ENCODE assay signal across 12 mouse cellular contexts in genomic region chr1:40230336-40230735, GRCm38 (mm10). TPM values are rescaled to one million over a fixed set of nuclear protein-coding genes. Genes with fewer than 3 reads are reported as not detected.
DNase-seq lines count a peak whose midpoint lies in the region; ATAC-seq lines count a peak whose summit lies in the region.
"Had no signal": no experiment of that assay in that cellular context is flagged by ENCODE, and none has a peak within 500 bp of the region (broad histone marks: within the 10 kb centered on the region; RNA-seq: fewer than 3 reads in every experiment).

No protein-coding gene starts in this region.

- H3K4me2 ChIP-seq in lung, embryonic 15.5 days = no peak overlapping the region
- H3K4me2 ChIP-seq in liver, embryonic 12.5 days = peak overlapping the region; percentile 52
- H3K4me2 ChIP-seq in stomach, embryonic 14.5 days (replicated peaks; ENCODE audit: low read depth, low read length) = no peak overlapping the region

- H3K27me3 ChIP-seq in lung, embryonic 15.5 days = no peaks in the 10 kb centered on the region
- no peaks in the 10 kb centered on the region for H3K27me3 ChIP-seq in liver, embryonic 12.5 days (replicated peaks)
- H3K27me3 ChIP-seq in stomach, embryonic 14.5 days (ENCODE audit: control insufficient read depth, insufficient read depth, low read length) = no peaks in the 10 kb centered on the region

- 44% methylated on average over 7 of the region's 7 CpGs for WGBS in lung, embryonic 15.5 days
- 22% methylated on average over 7 of the region's 7 CpGs for WGBS in liver, embryonic 12.5 days (ENCODE audit: insufficient replicate concordance)
- WGBS in stomach, embryonic 14.5 days = 65% methylated on average over 7 of the region's 7 CpGs

- no peak for DNase-seq in lung, postnatal 4 days
- DNase-seq in c-Kit-positive CD71-positive TER-119-positive erythroid progenitor cells, embryonic 14.5 days (ENCODE audit: low spot score) = peak; percentile 65
- DNase-seq in kidney, adult 18-20 months = no peak
- DNase-seq in adrenal gland, adult (ENCODE audit: inconsistent age in 2 of 2, low spot score in 1 of 2) = no peak
- no peak for DNase-seq in adrenal gland, postnatal 10 days
- DNase-seq: cerebellum, postnatal 25 days; right cerebral cortex, postnatal 14 days; thymus, postnatal 25 days had no signal

- no peak overlapping the region for H3K4me3 ChIP-seq in lung, embryonic 15.5 days
- no peak overlapping the region for H3K4me3 ChIP-seq in liver, embryonic 12.5 days
- H3K4me3 ChIP-seq in stomach, embryonic 14.5 days (ENCODE audit: low read depth, low read length) = no peak overlapping the region
- H3K4me3 ChIP-seq: heart, adult 2 months had no signal

- ATAC-seq in lung, embryonic 15.5 days (ENCODE audit: borderline replicate concordance, extremely low read depth, low FRiP score, low TSS enrichment) = peak; percentile 56; the same call in 1 of the 2 replicates
- peak; percentile 99 for ATAC-seq in liver, embryonic 12.5 days
- 0 out of 2 replicates have a peak, but pooled peaks have one; percentile 30 for ATAC-seq in stomach, embryonic 14.5 days (ENCODE audit: insufficient number of reproducible peaks, insufficient read depth, low FRiP score, low read depth)

- H3K9me3 ChIP-seq in lung, embryonic 15.5 days = no peaks in the 10 kb centered on the region
- no peaks in the 10 kb centered on the region for H3K9me3 ChIP-seq in liver, embryonic 12.5 days (replicated peaks)
- no peaks in the 10 kb centered on the region for H3K9me3 ChIP-seq in stomach, embryonic 14.5 days (ENCODE audit: control insufficient read depth, low read depth, low read length)

- peaks cover 25% of the 10 kb centered on the region for H3K4me1 ChIP-seq in lung, embryonic 15.5 days
- peaks cover 51% of the 10 kb centered on the region for H3K4me1 ChIP-seq in liver, embryonic 12.5 days
- peaks cover 20% of the 10 kb centered on the region for H3K4me1 ChIP-seq in stomach, embryonic 14.5 days (ENCODE audit: control insufficient read depth, insufficient read depth, low read length)

- no peaks in the 10 kb centered on the region for H3K36me3 ChIP-seq in lung, embryonic 15.5 days
- H3K36me3 ChIP-seq in liver, embryonic 12.5 days = no peaks in the 10 kb centered on the region
- no peaks in the 10 kb centered on the region for H3K36me3 ChIP-seq in stomach, embryonic 14.5 days (ENCODE audit: control insufficient read depth, insufficient read depth, low read length)

- no peak overlapping the region for H3K27ac ChIP-seq in lung, embryonic 15.5 days
- peak overlapping the region; percentile 88 for H3K27ac ChIP-seq in liver, embryonic 12.5 days
- H3K27ac ChIP-seq in stomach, embryonic 14.5 days (ENCODE audit: low read length) = no peak overlapping the region

- H3K9ac ChIP-seq in lung, embryonic 15.5 days = no peak overlapping the region
- peak overlapping the region; percentile 38 for H3K9ac ChIP-seq in liver, embryonic 12.5 days
- H3K9ac ChIP-seq in stomach, embryonic 14.5 days (replicated peaks; ENCODE audit: low read depth, low read length) = no peak overlapping the region

RNA-seq across cellular contexts. Expression of gene Il1r1, which starts 5.5 kb away (rescaled TPM):
- 9.7 and 10.9 TPM in 2 replicates for polyA plus RNA-seq in lung, embryonic 15.5 days (2015; fragmentation: Nextera tagmentation; extraction: Ambion mirVana)
- polyA plus RNA-seq in liver, embryonic 12.5 days (2016; fragmentation: Nextera tagmentation; extraction: Ambion mirVana) = 15.7 and 17.8 TPM in 2 replicates
- polyA plus RNA-seq in stomach, embryonic 14.5 days (2014; fragmentation: Nextera tagmentation; extraction: Ambion mirVana) = 8.3 and 9.7 TPM in 2 replicates
- 1 to 10 TPM; 8.4 to 9.0 TPM for total RNA-seq in adrenal gland, postnatal 10 days (2021)

Comparison
In these comparisons a context has a peak if more than half of its experiments do, and no peak if none do; other contexts are left out.
1. ATAC-seq: peak in every context shown above with its lines; median percentile 99 in liver, embryonic 12.5 days; 56 in lung, embryonic 15.5 days; 30 in stomach, embryonic 14.5 days.